Mouse (Mus musculus) cerebellum, postnatal 4 days (tissue): Measurements from ENCODE around the gene Nsun5.
"Not testable (repeated sequence)": the region's sequence is repeated elsewhere in the genome, so short reads cannot be mapped to it uniquely, and the experiment has no call there.

Experiments
- DNase-seq, 2 experiments: peaks; one replicate each; pipeline ENCODE4 v3.0.0; 2022; ENCODE audit warnings: low spot score in 2 of 2, mixed read lengths in 1 of 2

Nsun5 gene

GRCm38 (mm10) chr5:135369787-135370654 lies at the start of gene Nsun5:
Gene Nsun5, plus strand, starts transcription at chr5:135369953.
- DNase-seq = peak; percentile 84 to 97

GRCm38 (mm10) chr5:135322197-135322596 lies 47.6 kb upstream of the Nsun5 start:
- no peak for DNase-seq

GRCm38 (mm10) chr5:135326121-135326659 lies 43.6 kb upstream of the Nsun5 start:
- no peak for DNase-seq

- no peak for DNase-seq
Measured at GRCm38 (mm10) chr5:135329471-135329870, 40.3 kb upstream of the Nsun5 start.

- DNase-seq = no peak
Measured at GRCm38 (mm10) chr5:135330201-135330600, 39.6 kb upstream of the Nsun5 start.

GRCm38 (mm10) chr5:135331161-135331560 lies 38.6 kb upstream of the Nsun5 start:
- no peak for DNase-seq

DNA sequence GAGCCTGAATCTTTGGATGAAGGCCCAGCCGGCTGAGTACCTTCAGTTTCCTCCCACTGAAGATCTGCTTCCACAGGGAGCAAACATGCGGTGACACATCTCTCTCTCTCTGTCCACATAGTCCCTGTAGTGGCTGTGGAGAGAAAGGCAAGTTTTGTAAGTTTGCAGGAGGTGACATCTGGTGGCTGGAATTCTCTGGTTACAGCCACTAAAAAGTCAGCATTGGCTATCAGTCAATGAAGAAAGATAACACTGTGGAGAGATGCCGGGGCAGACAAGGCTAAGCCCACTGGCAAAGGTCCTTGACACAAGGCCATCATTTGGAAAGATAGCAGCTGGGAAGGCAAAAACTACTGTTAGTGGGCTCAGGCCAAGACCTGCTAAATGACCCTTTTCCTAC lies 32.2 kb upstream of the Nsun5 start:
- no peak for DNase-seq

DNA sequence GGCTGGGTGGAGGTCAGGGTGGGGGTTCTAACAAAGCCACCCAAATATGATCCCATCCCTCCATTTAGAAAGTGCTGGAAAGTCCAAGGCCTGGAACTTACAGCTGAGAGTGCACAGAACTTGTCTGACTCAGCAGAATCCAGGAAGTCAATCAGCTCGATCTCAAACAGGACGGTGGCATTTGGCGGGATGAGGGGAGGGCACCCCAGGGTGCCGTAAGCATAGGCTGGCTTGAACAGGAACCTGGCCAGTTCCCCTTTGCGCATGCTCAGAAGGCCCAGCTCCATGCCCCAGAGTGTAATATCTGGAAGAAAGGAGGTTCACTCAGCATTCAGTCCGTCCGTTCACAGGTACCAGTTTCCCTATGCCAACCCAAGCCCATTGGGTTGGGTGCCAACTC lies 23.8 kb upstream of the Nsun5 start:
- no peak for DNase-seq

DNA sequence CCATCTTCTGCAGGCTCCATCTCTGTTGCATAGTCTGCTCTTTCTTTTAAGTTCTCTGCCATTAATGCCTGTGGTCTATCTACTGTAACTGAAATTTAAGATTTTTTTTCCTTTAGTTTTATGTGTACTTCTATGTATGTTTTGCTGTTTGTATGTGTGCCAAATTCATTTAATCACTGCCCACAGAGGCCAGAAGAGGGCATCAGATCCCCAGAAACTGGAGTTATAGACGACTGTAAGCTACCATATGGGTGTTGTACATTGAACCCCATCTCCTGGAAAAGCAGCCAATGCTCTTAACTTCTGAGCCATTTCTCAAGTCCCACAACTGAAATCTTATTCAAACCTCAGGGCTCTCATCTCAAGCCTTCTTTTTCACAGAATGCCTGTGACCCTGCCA lies 23.3 kb upstream of the Nsun5 start:
- DNase-seq = no peak

DNA sequence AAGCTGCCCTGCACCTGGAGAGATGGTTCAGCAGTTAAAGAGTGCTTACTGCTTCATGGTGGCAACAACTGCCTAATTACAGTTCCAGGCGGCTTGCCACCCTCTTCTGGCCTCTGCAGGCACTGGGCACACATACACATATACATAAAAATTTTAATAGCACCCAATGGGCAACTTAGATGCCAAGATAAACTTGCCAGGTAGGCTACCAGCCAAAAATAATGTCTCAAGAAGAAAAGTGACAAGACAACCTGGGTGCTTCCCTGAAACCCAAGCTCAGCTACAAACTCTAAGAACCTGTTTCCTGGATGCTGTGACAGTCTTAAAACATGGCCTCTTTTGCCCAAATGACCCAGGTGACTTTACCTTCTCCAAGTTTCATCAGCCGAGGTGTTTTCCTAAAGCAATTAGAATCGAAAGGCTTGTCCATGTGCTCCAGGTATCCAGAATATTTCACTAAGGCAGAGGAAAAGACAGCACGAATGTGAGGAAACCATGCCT lies 22.2 kb upstream of the Nsun5 start:
- no peak for DNase-seq

GRCm38 (mm10) chr5:135349862-135350261 lies 19.9 kb upstream of the Nsun5 start, which contains the start of gene Fkbp6:
Gene Fkbp6, minus strand, starts transcription at chr5:135350044.
- DNase-seq = no peak

GRCm38 (mm10) chr5:135351606-135352005 lies 18.1 kb upstream of the Nsun5 start:
- DNase-seq = no peak

- DNase-seq = no peak
Measured at GRCm38 (mm10) chr5:135352995-135353394, 16.8 kb upstream of the Nsun5 start, which contains the start of gene Trim50. Gene Trim50, plus strand, starts transcription at chr5:135353295.

DNA sequence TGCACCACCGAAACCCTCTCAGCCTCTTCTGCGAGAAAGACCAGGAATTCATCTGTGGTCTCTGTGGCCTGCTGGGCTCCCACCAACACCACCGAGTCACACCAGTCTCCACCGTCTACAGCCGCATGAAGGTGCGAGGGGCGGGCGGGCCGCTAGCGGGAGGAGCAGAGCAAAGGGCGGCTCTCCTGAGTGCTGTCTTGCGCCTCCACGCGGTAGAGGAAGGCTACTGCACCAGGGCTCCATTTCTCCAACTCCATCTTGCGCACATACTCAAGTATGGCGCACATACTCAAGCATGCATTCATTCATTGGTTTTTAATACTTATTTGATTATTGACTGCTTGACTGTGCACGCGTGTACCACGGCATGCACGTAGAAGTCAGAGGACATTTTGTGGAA lies 16.2 kb upstream of the Nsun5 start:
- no peak for DNase-seq

DNA sequence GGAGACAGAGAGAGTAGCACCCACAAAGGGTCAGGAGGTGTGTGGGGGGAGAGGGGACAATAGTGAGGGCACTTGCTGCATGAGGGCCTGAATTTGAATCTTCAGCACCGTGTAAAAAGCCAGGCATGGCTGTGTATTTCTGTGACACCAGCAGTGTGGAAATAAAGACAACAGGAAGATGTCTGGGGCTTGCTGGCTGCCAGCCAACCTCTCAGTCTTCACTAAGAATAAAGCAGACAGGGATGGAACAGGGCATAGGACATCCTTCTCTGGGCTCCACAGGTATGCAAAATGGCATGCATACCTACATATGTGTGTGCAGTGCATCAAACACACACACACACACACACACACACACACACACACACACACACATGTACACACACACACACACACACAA lies 13.7 kb upstream of the Nsun5 start:
- DNase-seq = no peak

DNA sequence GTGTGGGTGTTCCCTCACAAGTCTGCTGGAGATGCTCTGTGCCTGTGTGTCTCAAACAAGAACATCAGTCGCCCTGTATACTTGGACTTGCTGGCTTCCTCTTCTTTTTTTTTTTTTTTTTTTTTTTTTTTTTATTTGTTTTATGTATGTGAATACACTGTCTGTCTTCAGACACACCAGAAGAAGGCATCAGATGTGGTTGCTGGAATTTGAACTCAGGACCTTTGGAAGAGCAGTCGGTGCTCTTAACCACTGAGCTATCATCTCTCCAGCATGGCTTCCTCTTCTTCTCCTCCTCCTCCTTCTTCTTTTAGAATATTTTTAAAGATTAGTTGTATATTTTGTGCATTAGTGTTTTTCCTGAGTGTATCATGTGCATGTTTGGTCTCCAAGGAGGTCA lies 12.2 kb upstream of the Nsun5 start:
- peak; percentile 42 to 57 for DNase-seq

DNA sequence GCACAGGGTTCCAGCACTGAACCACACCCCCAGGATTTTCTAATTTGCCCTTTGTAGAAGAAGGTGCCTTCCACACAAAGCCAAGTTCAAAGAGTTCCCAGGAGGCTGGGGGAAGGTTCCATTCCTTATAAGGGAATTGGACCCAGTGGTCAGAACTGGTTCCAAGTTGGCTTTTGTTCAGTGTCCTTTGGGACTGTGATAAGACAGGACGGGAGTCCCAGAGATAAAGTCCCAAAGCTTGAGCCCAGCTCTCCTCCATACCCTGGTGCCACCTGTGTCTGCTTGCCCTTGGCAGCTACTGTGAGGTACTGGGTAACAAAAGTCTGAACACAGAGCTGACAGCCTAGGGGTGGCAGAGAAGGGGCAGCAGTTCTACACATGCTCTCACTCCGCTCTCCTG lies 10.0 kb upstream of the Nsun5 start:
- DNase-seq = no peak

- no peak for DNase-seq
Measured at GRCm38 (mm10) chr5:135362572-135362971, 7.2 kb upstream of the Nsun5 start.

GRCm38 (mm10) chr5:135363540-135363939 lies 6.2 kb upstream of the Nsun5 start:
- peak in 1 of 2 experiments; percentile 31 for DNase-seq

DNA sequence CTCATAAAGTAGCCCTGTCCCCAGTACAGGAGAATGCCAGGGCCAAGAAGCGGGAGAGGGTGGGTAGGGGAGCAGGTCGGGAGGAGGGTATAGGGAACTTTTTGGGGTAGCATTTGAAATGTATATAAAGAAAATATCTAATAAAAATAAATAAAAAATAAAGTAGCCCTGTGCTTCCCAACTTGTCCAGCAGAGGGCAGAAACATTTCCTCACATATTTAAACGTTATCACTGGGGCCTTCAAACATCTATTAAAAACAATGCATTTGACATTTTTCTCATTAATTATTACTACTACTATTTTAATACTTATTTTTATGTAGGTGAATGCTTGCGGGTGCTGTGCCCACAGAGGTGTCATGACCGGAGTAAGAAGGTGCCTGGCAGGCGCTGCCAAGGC lies 1.9 kb upstream of the Nsun5 start:
- DNase-seq = no peak

GRCm38 (mm10) chr5:135368312-135368711 lies 1.4 kb upstream of the Nsun5 start:
- no peak for DNase-seq

DNA sequence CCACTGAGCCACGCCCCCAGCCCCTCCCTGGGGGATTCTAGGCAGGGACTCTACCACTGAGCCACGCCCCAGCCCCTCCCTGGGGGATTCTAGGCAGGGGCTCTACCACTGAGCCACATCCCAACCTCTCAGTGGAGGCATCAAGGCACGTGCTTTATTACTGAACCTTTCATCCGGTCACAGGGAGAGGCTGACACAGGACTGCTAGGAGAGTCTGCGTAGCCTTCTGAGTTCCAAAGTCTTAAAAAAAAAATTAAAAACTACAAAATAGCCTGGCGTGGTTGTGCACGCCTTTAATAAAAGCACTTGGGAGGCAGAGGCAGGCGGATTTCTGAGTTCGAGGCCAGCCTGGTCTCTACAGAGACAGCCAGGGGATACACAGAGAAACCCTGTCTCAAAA lies 557 bp upstream of the Nsun5 start:
- DNase-seq = not testable (repeated sequence)

- no peak for DNase-seq
Measured at GRCm38 (mm10) chr5:135371195-135371594, 1.4 kb downstream of the Nsun5 start.
